Mouse (Mus musculus) limb, embryonic 14.5 days (tissue): ENCODE results near the gene Col6a6. TPM values are rescaled to one million over a fixed set of nuclear protein-coding genes. Genes with fewer than 3 reads are reported as not detected.

Experiments
- ATAC-seq: fragments of 200-750 bp; cut with Nextera tagmentation; 2 replicates; pipeline ENCODE4 v1.8.0; 2017; ENCODE audit warnings: low read depth, moderate number of reproducible peaks, moderate TSS enrichment; ENCODE audit not compliant: low FRiP score
- DNase-seq: peaks from one replicate; pipeline ENCODE4 v3.0.0-alpha.2; 2015; ENCODE audit warnings: low spot score
- H3K27ac ChIP-seq: fragments of 300-500 bp; sonication (generic); replicated peaks from 2 replicates; pipeline ENCODE4 v1.5.1; 2014; ENCODE audit warnings: low read depth, mild to moderate bottlenecking, low read length, moderate library complexity, mixed read lengths
- H3K27me3 ChIP-seq: fragments of 300-500 bp; sonication (generic); 2 replicates; pipeline ENCODE4 v1.6.1; 2014; ENCODE audit warnings: low read length, mixed read lengths; ENCODE audit not compliant: control insufficient read depth, insufficient read depth
- H3K36me3 ChIP-seq: fragments of 300-500 bp; sonication (generic); 2 replicates; pipeline ENCODE4 v1.6.1; 2014; ENCODE audit warnings: mild to moderate bottlenecking, low read length, moderate library complexity, mixed read lengths; ENCODE audit not compliant: control insufficient read depth, insufficient read depth
- H3K4me1 ChIP-seq: fragments of 300-500 bp; sonication (generic); 2 replicates; pipeline ENCODE4 v1.6.1; 2014; ENCODE audit warnings: antibody characterized with exemption, low read length, mixed read lengths; ENCODE audit not compliant: control insufficient read depth, insufficient read depth
- H3K4me2 ChIP-seq: fragments of 300-500 bp; sonication (generic); replicated peaks from 2 replicates; pipeline ENCODE4 v1.6.1; 2014; ENCODE audit warnings: low read depth, mild to moderate bottlenecking, low read length, moderate library complexity; ENCODE audit not compliant: severe bottlenecking
- H3K4me3 ChIP-seq: fragments of 300-500 bp; sonication (generic); replicated peaks from 2 replicates; pipeline ENCODE4 v1.5.1; 2014; ENCODE audit warnings: low read length
- H3K9ac ChIP-seq: fragments of 300-500 bp; sonication (generic); 2 replicates; pipeline ENCODE4 v1.6.1; 2014; ENCODE audit warnings: mild to moderate bottlenecking, low read depth, low read length, moderate library complexity; ENCODE audit not compliant: severe bottlenecking
- H3K9me3 ChIP-seq: fragments of 300-500 bp; sonication (generic); 2 replicates; pipeline ENCODE4 v1.6.1; 2016; ENCODE audit warnings: low read length; ENCODE audit not compliant: control insufficient read depth
- POLR2A ChIP-seq: fragments of 200-500 bp; IDR thresholded peaks from 2 replicates; pipeline ENCODE4 v1.8.0; 2012; ENCODE audit warnings: inconsistent platforms, mild to moderate bottlenecking, moderate library complexity, borderline replicate concordance; ENCODE audit not compliant: insufficient read depth, insufficient read length; ENCODE audit errors: extremely low read depth
- WGBS: fragments of 180-500 bp; shearing (Covaris S2); extraction: QIAGEN DNeasy Blood & Tissue Kit; methylation state at CpG from one replicate; pipeline ENCODE4 v1.1.7; 2014; 5-methylcytosine and 5-hydroxymethylcytosine counted together
- polyA plus RNA-seq, 2 experiments: library from polyadenylated mRNA; depleted of rRNA in 1 of 2; stranded (reverse) in 1 of 2; unstranded in 1 of 2; fragments of >200 nt; fragmentation: Nextera tagmentation in 1 of 2; extraction: Ambion mirVana in 1 of 2; gene quantifications; 2 replicates each; pipeline versions ENCODE4 v1.2.1 to v1.2.3; 2012 to 2014

The Col6a6 gene
- polyA plus RNA-seq, 2 experiments: 7.0 to 11.5 TPM

- H3K27ac ChIP-seq: no peak overlapping the region
- H3K9ac ChIP-seq: no peak overlapping the region
- no peak overlapping the region for H3K4me3 ChIP-seq
- 28% methylated on average over 3 of the region's 3 CpGs for WGBS
- no peaks in the 10 kb centered on the region for H3K36me3 ChIP-seq
- no peak overlapping the region for H3K4me2 ChIP-seq
- no peaks in the 10 kb centered on the region for H3K9me3 ChIP-seq
- H3K27me3 ChIP-seq: no peaks in the 10 kb centered on the region
- no peak for TF ChIP-seq POLR2A
- ATAC-seq (peak; percentile 60; the same call in 1 of the 2 replicates), DNase-seq (peak; percentile 66)
- H3K4me1 ChIP-seq: peaks cover 5% of the 10 kb centered on the region; the same call in 1 of the 2 replicates
Observed at GRCm38 (mm10) chr9:105763625-105764024, 64.3 kb downstream of the Col6a6 start.

GRCm38 (mm10) chr9:105762274-105762673, 65.7 kb downstream of the Col6a6 start:
- Histone ChIP-seq H3K9me3 (no peaks in the 10 kb centered on the region), H3K27me3 (no peaks in the 10 kb centered on the region), H3K4me2 (no peak overlapping the region), H3K4me3 (no peak overlapping the region), H3K9ac (no peak overlapping the region), H3K27ac (no peak overlapping the region), H3K36me3 (no peaks in the 10 kb centered on the region), H3K4me1 (peaks cover 5% of the 10 kb centered on the region; the same call in 1 of the 2 replicates)
- DNase-seq (no peak), ATAC-seq (no peak)
- no peak for TF ChIP-seq POLR2A
- whole genome bisulfite sequencing: 82% methylated on average over 7 of the region's 7 CpGs

- Histone ChIP-seq H3K27ac (no peak overlapping the region), H3K9me3 (no peaks in the 10 kb centered on the region), H3K27me3 (no peaks in the 10 kb centered on the region), H3K4me3 (no peak overlapping the region), H3K36me3 (no peaks in the 10 kb centered on the region), H3K4me1 (no peaks in the 10 kb centered on the region), H3K9ac (no peak overlapping the region), H3K4me2 (no peak overlapping the region)
- WGBS: 80% methylated on average over 5 of the region's 5 CpGs
- ATAC-seq (no peak), DNase-seq (no peak)
- no peak for TF ChIP-seq POLR2A
Observed at GRCm38 (mm10) chr9:105758861-105759260, 69.1 kb downstream of the Col6a6 start.

GRCm38 (mm10) chr9:105758173-105758765, 69.7 kb downstream of the Col6a6 start:
- H3K27me3 ChIP-seq: no peaks in the 10 kb centered on the region
- H3K27ac ChIP-seq: no peak overlapping the region
- no peak for TF ChIP-seq POLR2A
- H3K4me3 ChIP-seq: no peak overlapping the region
- no peaks in the 10 kb centered on the region for H3K4me1 ChIP-seq
- H3K9ac ChIP-seq: no peak overlapping the region
- ATAC-seq (no peak), DNase-seq (peak; percentile 24)
- H3K36me3 ChIP-seq: no peaks in the 10 kb centered on the region
- no peak overlapping the region for H3K4me2 ChIP-seq
- 73% methylated on average over 14 of the region's 14 CpGs for WGBS
- H3K9me3 ChIP-seq: no peaks in the 10 kb centered on the region

GRCm38 (mm10) chr9:105754256-105754655, 73.7 kb downstream of the Col6a6 start:
- 53% methylated on average over 1 of the region's 1 CpGs for WGBS
- no peak for TF ChIP-seq POLR2A
- DNase-seq: no peak
- Histone ChIP-seq H3K4me3 (no peak overlapping the region), H3K9ac (no peak overlapping the region), H3K36me3 (no peaks in the 10 kb centered on the region), H3K27ac (no peak overlapping the region), H3K27me3 (no peaks in the 10 kb centered on the region), H3K9me3 (no peaks in the 10 kb centered on the region), H3K4me2 (no peak overlapping the region), H3K4me1 (no peaks in the 10 kb centered on the region)
- ATAC-seq: no peak

GRCm38 (mm10) chr9:105745861-105746260, 82.1 kb downstream of the Col6a6 start:
- Histone ChIP-seq H3K36me3 (no peaks in the 10 kb centered on the region), H3K4me1 (0 out of 2 replicates have a peak, but pooled peaks cover 8% of the 10 kb centered on the region), H3K27me3 (no peaks in the 10 kb centered on the region), H3K9me3 (no peaks in the 10 kb centered on the region), H3K4me2 (no peak overlapping the region), H3K4me3 (no peak overlapping the region), H3K9ac (no peak overlapping the region), H3K27ac (no peak overlapping the region)
- DNase-seq (no peak), ATAC-seq (no peak)
- no peak for TF ChIP-seq POLR2A
- 87% methylated on average over 3 of the region's 3 CpGs for WGBS
